Mouse (Mus musculus) neural tube, embryonic 12.5 days (tissue): ENCODE results near the gene Brd7. TPM values are rescaled to one million over a fixed set of nuclear protein-coding genes. Genes with fewer than 3 reads are reported as not detected.

Experiments used
- ATAC-seq: fragments of 200-750 bp; cut with Nextera tagmentation; 2 replicates; pipeline ENCODE4 v1.8.0; 2017; ENCODE audit warnings: low read depth, mild to moderate bottlenecking, moderate TSS enrichment, moderate library complexity; ENCODE audit not compliant: low FRiP score
- H3K27ac ChIP-seq: fragments of 300-500 bp; sonication (generic); 2 replicates; pipeline ENCODE4 v1.5.1; 2016
- H3K27me3 ChIP-seq: fragments of 300-500 bp; sonication (generic); replicated peaks from 2 replicates; pipeline ENCODE4 v1.6.1; 2016; ENCODE audit warnings: mild to moderate bottlenecking
- H3K36me3 ChIP-seq: fragments of 300-500 bp; sonication (generic); 2 replicates; pipeline ENCODE4 v1.6.1; 2016; ENCODE audit warnings: mild to moderate bottlenecking
- H3K4me1 ChIP-seq: fragments of 300-500 bp; sonication (generic); 2 replicates; pipeline ENCODE4 v1.6.1; 2016
- H3K4me2 ChIP-seq: fragments of 300-500 bp; sonication (generic); replicated peaks from 2 replicates; pipeline ENCODE4 v1.6.1; 2016; ENCODE audit warnings: mild to moderate bottlenecking
- H3K4me3 ChIP-seq: fragments of 300-500 bp; sonication (generic); 2 replicates; pipeline ENCODE4 v1.5.1; 2016
- H3K9ac ChIP-seq: fragments of 300-500 bp; sonication (generic); 2 replicates; pipeline ENCODE4 v1.6.1; 2016; ENCODE audit warnings: mild to moderate bottlenecking
- H3K9me3 ChIP-seq: fragments of 300-500 bp; sonication (generic); 2 replicates; pipeline ENCODE4 v1.6.1; 2016; ENCODE audit warnings: mild to moderate bottlenecking
- WGBS: fragments of 180-500 bp; shearing (Covaris S2); methylation state at CpG from one replicate; pipeline ENCODE4 v1.1.7; 2016; 5-methylcytosine and 5-hydroxymethylcytosine counted together
- polyA plus RNA-seq: library from polyadenylated mRNA; unstranded; fragments of >200 nt; fragmentation: Nextera tagmentation; extraction: Ambion mirVana; gene quantifications from 2 replicates; pipeline ENCODE4 v1.2.1, GENCODE M21; 2016

Gene Brd7
- polyA plus RNA-seq, 1 experiment from 2014 or later: 102 TPM

GRCm38 (mm10) chr8:88339887-88340695 is 21.9 kb downstream of the Brd7 start:
- no peaks in the 10 kb centered on the region for H3K27me3 ChIP-seq
- H3K4me1 ChIP-seq: no peaks in the 10 kb centered on the region
- peaks cover 77% of the 10 kb centered on the region for H3K36me3 ChIP-seq
- 88% methylated on average over 2 of the region's 2 CpGs for WGBS
- H3K9ac ChIP-seq: no peak overlapping the region
- no peaks in the 10 kb centered on the region for H3K9me3 ChIP-seq
- ATAC-seq: no peak
- H3K27ac ChIP-seq: no peak overlapping the region
- no peak overlapping the region for H3K4me3 ChIP-seq
- no peak overlapping the region for H3K4me2 ChIP-seq

- peaks cover 75% of the 10 kb centered on the region for H3K36me3 ChIP-seq
- no peak overlapping the region for H3K4me2 ChIP-seq
- H3K9me3 ChIP-seq: no peaks in the 10 kb centered on the region
- H3K27me3 ChIP-seq: no peaks in the 10 kb centered on the region
- no peak for ATAC-seq
- no peak overlapping the region for H3K9ac ChIP-seq
- H3K4me1 ChIP-seq: no peaks in the 10 kb centered on the region
- H3K27ac ChIP-seq: no peak overlapping the region
- WGBS: 77% methylated on average over 3 of the region's 3 CpGs
- no peak overlapping the region for H3K4me3 ChIP-seq
Measured at GRCm38 (mm10) chr8:88339221-88339620, 22.8 kb downstream of the Brd7 start.

- no peaks in the 10 kb centered on the region for H3K27me3 ChIP-seq
- 90% methylated on average over 3 of the region's 3 CpGs for WGBS
- H3K4me3 ChIP-seq: no peak overlapping the region
- H3K27ac ChIP-seq: no peak overlapping the region
- no peaks in the 10 kb centered on the region for H3K4me1 ChIP-seq
- ATAC-seq: no peak
- H3K4me2 ChIP-seq: no peak overlapping the region
- H3K36me3 ChIP-seq: peaks cover 71% of the 10 kb centered on the region
- no peak overlapping the region for H3K9ac ChIP-seq
- H3K9me3 ChIP-seq: no peaks in the 10 kb centered on the region
Measured at GRCm38 (mm10) chr8:88334975-88335374, 27.0 kb downstream of the Brd7 start.

DNA sequence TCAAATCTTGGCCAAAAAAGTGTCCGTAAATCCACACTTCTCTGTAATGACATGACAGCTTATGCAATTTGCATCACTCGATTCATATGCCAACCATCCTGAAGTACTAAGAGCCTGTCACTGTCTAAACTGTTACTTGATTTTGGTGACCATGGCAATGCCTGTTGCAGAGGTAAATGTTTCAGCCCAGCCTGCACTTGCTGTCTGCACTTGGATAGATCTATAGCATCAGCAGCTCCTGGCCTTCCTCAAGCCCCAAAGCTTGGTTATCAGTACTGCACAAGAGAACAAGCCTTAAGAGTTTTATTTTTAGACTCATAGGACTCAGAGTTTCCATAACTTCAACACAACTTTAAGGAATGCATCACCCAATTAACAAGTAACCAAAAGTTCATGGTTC is 27.6 kb downstream of the Brd7 start:
- Histone ChIP-seq H3K36me3 (peaks cover 66% of the 10 kb centered on the region), H3K9me3 (no peaks in the 10 kb centered on the region), H3K4me3 (no peak overlapping the region), H3K27ac (no peak overlapping the region), H3K4me2 (no peak overlapping the region), H3K4me1 (no peaks in the 10 kb centered on the region), H3K9ac (no peak overlapping the region), H3K27me3 (no peaks in the 10 kb centered on the region)
- no peak for ATAC-seq
- WGBS: 94% methylated on average over 2 of the region's 2 CpGs

GRCm38 (mm10) chr8:88330816-88331215 is 31.2 kb downstream of the Brd7 start:
- no peak for ATAC-seq
- Histone ChIP-seq H3K4me3 (no peak overlapping the region), H3K4me2 (no peak overlapping the region), H3K9me3 (no peaks in the 10 kb centered on the region), H3K36me3 (peaks cover 76% of the 10 kb centered on the region), H3K27ac (no peak overlapping the region), H3K4me1 (no peaks in the 10 kb centered on the region), H3K9ac (no peak overlapping the region), H3K27me3 (no peaks in the 10 kb centered on the region)
- 95% methylated on average over 3 of the region's 3 CpGs for WGBS

DNA sequence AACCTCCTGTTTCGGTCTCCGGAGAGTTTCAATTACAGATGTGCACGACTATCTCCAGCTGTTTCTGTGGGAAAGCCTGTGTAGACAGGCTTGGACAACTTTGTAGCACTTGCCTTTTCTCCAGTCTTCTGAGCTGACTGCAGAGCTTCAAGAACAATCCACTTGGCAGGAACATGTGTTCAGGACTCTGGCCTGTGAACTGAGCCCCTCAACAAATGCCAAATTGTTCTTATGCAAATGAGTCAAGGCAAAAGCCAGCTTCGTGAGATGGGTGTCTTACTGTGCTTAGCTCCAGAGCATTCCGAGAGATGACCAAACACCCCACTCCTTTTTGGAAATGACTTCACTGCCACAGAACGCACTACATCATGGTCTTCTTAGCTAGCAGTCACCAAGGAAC is 33.3 kb downstream of the Brd7 start:
- no peaks in the 10 kb centered on the region for H3K9me3 ChIP-seq
- H3K27ac ChIP-seq: no peak overlapping the region
- no peak for ATAC-seq
- no peak overlapping the region for H3K4me2 ChIP-seq
- WGBS: 83% methylated on average over 6 of the region's 6 CpGs
- no peak overlapping the region for H3K9ac ChIP-seq
- H3K4me3 ChIP-seq: no peak overlapping the region
- no peaks in the 10 kb centered on the region for H3K27me3 ChIP-seq
- H3K36me3 ChIP-seq: peaks cover 68% of the 10 kb centered on the region
- H3K4me1 ChIP-seq: no peaks in the 10 kb centered on the region

DNA sequence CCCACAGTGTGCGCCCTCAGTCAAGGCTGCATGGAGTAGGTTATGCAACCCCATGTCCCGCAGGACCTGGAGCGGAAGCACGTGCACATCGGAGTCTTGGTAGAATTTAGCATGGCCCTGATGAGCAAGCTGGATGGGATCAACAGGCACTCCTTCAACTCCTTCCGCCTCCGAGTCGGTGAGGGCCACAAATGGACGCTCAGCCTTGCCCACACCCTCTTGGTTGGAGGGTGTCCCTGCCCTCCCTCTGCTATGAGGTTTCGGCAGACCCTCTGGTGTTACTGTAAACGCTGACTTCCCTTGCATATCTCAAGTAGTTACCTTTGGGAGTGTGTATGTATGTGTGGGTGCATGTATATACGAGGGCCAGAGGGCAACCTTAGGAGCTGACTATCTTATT is 35.7 kb downstream of the Brd7 start:
- no peak for ATAC-seq
- H3K9me3 ChIP-seq: no peaks in the 10 kb centered on the region
- no peak overlapping the region for H3K9ac ChIP-seq
- H3K4me1 ChIP-seq: no peaks in the 10 kb centered on the region
- 98% methylated on average over 12 of the region's 12 CpGs for WGBS
- no peak overlapping the region for H3K4me3 ChIP-seq
- H3K36me3 ChIP-seq: peaks cover 46% of the 10 kb centered on the region
- H3K27me3 ChIP-seq: no peaks in the 10 kb centered on the region
- H3K4me2 ChIP-seq: no peak overlapping the region
- H3K27ac ChIP-seq: no peak overlapping the region

DNA sequence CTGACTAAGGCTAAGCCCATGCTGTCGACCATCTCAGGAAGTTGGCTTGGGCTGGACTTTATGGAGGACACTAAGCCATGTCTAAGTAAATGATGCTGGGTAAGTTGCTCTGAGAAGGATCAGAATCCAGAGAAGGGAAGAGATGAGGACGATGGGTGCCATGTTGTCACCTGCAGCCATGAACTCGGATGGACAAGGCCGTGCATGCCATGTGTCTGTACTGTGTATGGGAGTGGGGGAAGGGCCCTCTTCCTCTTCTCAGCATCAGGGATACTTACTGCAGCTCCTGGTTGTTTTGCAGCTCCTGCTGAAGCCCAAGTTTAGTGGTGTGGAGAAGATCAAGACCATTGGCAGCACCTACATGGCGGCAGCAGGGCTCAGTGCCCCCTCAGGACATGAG is 36.2 kb downstream of the Brd7 start:
- Histone ChIP-seq H3K4me2 (no peak overlapping the region), H3K9ac (no peak overlapping the region), H3K27me3 (no peaks in the 10 kb centered on the region), H3K9me3 (no peaks in the 10 kb centered on the region), H3K4me1 (no peaks in the 10 kb centered on the region), H3K36me3 (peaks cover 42% of the 10 kb centered on the region), H3K27ac (no peak overlapping the region), H3K4me3 (no peak overlapping the region)
- 92% methylated on average over 5 of the region's 5 CpGs for WGBS
- no peak for ATAC-seq

DNA sequence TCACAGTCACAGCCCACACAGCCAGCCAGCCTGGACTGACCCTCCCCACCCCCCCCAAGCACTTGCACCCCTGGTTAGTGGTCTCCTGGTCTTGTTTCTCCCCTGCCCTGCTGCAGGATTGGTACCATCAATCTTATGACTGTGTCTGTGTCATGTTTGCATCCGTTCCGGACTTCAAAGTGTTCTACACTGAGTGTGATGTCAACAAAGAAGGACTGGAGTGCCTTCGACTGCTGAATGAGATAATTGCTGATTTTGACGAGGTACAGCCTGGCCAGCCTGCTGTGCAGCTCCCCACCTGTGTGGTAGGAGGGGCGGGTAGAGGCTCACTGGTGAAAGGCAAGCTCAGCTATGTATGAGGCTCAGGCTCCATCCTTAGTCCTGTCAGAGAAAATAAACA is 36.7 kb downstream of the Brd7 start:
- Histone ChIP-seq H3K36me3 (peaks cover 42% of the 10 kb centered on the region), H3K4me2 (no peak overlapping the region), H3K9me3 (no peaks in the 10 kb centered on the region), H3K9ac (no peak overlapping the region), H3K4me3 (no peak overlapping the region), H3K27me3 (no peaks in the 10 kb centered on the region), H3K27ac (no peak overlapping the region), H3K4me1 (no peaks in the 10 kb centered on the region)
- 55% methylated on average over 5 of the region's 5 CpGs for WGBS
- no peak for ATAC-seq

- 90% methylated on average over 11 of the region's 11 CpGs for WGBS
- Histone ChIP-seq H3K9ac (no peak overlapping the region), H3K9me3 (no peaks in the 10 kb centered on the region), H3K36me3 (peaks cover 42% of the 10 kb centered on the region), H3K27me3 (no peaks in the 10 kb centered on the region), H3K4me1 (no peaks in the 10 kb centered on the region), H3K4me3 (no peak overlapping the region), H3K4me2 (no peak overlapping the region), H3K27ac (no peak overlapping the region)
- ATAC-seq: no peak
Measured at GRCm38 (mm10) chr8:88324760-88325159, 37.2 kb downstream of the Brd7 start.

- Histone ChIP-seq H3K9me3 (no peaks in the 10 kb centered on the region), H3K4me1 (no peaks in the 10 kb centered on the region), H3K27ac (no peak overlapping the region), H3K4me2 (no peak overlapping the region), H3K27me3 (no peaks in the 10 kb centered on the region), H3K36me3 (peaks cover 33% of the 10 kb centered on the region), H3K4me3 (no peak overlapping the region), H3K9ac (no peak overlapping the region)
- ATAC-seq: no peak
- 94% methylated on average over 5 of the region's 5 CpGs for WGBS
Measured at GRCm38 (mm10) chr8:88323523-88323922, 38.5 kb downstream of the Brd7 start.

DNA sequence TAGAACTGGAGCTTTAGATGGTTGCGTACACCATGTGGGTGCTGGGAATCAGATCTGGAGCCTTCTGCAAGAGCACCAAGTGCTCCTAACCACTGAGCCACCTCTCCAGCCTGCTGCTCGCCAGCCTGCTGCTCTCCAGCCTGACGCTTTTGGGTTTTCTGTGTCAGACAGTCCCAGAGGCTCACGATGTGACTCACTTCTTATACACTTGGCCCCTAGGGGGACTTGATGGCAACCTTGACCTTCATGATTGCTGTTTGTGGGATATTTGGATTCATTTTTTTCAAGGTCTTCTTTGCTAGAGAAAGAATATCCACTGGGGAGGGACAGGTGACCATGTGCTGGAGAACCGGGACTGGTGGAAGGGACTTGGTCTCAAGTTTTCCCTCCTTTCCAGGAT is 40.6 kb downstream of the Brd7 start:
- Histone ChIP-seq H3K4me1 (no peaks in the 10 kb centered on the region), H3K4me3 (no peak overlapping the region), H3K4me2 (no peak overlapping the region), H3K27ac (no peak overlapping the region), H3K9ac (no peak overlapping the region), H3K9me3 (no peaks in the 10 kb centered on the region), H3K27me3 (no peaks in the 10 kb centered on the region), H3K36me3 (peaks cover 17% of the 10 kb centered on the region)
- 87% methylated on average over 5 of the region's 5 CpGs for WGBS
- no peak for ATAC-seq

- no peaks in the 10 kb centered on the region for H3K4me1 ChIP-seq
Measured at GRCm38 (mm10) chr8:88320134-88320533, 41.9 kb downstream of the Brd7 start.

More at GRCm38 (mm10) chr8:88320134-88320533, 41.9 kb downstream of the Brd7 start:
- H3K4me3 ChIP-seq: no peak overlapping the region
- no peak overlapping the region for H3K27ac ChIP-seq
- 96% methylated on average over 6 of the region's 6 CpGs for WGBS
- peaks cover 8% of the 10 kb centered on the region for H3K36me3 ChIP-seq
- H3K9me3 ChIP-seq: no peaks in the 10 kb centered on the region
- ATAC-seq: no peak
- no peak overlapping the region for H3K4me2 ChIP-seq
- H3K9ac ChIP-seq: no peak overlapping the region
- H3K27me3 ChIP-seq: no peaks in the 10 kb centered on the region
